Mouse (Mus musculus): ENCODE data around the gene Ccdc33.

Gene Ccdc33

DNA sequence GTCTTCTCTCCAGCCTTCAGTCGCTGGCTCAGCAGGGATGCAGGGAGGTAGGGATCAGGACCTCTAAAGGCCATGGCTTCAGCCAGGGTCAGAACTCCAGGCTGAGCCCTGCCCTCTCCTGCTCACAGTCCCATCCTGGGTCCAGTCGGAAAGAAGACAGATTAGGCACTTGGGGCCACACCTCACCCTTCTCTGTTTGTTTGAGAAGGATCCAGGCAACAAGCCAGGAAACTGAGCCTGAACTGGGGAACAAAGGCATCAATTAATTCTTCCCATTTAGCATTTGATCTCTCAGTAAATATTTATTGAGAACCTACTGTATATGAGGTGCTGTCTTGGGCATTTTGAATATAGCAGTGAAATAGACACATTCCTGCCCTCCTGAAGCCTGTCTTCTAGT is at the start of gene Ccdc33:
Ccdc33 (minus strand) TSS at position 153 of the 400 bp plus-strand sequence.
- DNase-seq (ENCODE audit: low read depth, low spot score), result no peak

DNA sequence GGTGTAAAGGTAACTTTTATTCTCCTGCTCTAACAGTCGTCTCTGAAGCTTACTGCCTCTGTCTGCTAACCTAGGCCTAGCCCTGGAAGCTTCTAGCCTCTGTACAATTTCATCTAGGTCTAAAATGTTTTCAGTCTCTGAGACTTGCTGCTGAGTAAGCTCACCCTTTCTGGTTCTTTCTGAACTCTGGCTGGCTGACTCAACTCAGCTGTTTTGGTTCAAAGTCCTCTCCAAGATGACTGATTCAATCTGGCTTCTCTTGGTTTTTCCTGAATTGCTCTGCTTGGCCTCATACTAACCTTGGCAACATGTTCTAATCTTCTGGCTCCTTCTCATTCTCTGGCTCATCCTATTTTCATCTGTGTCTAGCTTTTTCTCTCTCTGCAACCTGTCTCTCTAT is 47.2 kb upstream of the Ccdc33 start:
- DNase-seq (ENCODE audit: low read depth, low spot score), result no peak

DNA sequence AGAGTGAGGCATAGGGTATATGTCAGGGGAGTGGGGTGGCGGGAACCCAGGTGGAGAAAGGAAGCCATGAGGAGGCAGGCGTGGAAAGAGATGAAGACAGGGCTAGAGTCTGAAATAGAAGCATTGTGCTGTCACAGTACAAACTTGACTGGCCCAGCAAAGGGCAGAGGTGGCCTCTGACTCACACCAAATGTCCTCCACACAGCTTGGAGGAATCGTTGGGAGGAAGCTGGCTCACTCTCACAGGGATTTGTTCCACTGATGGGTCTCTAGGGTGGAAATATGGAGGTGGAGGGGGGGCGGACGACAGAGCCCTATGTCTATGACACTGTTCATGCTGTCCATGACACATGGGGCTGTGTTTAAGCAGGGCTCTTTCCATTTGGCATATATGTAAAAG is 44.5 kb upstream of the Ccdc33 start:
- DNase-seq (ENCODE audit: low read depth, low spot score), result no peak

DNA sequence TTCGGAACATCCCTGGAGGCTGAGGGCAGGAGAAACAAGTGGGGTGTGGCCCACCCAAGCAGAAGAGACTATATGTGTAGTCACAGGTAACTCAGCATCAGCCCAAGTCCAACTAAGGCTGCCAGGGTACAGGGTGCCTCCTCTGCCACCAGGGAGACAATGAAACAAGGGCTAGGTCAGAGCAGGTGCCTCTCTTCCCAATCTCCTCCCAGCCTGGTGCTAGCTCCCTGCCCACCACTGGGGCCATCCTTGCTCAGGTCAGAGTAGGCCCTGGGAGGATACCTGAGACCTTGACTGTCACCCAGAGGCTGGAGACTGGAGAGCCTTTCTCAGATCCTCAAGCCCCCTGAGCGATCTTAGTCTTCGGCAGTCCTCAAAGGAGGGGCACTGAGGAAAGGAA is 43.5 kb upstream of the Ccdc33 start:
- no peak for DNase-seq (ENCODE audit: low read depth, low spot score)

DNA sequence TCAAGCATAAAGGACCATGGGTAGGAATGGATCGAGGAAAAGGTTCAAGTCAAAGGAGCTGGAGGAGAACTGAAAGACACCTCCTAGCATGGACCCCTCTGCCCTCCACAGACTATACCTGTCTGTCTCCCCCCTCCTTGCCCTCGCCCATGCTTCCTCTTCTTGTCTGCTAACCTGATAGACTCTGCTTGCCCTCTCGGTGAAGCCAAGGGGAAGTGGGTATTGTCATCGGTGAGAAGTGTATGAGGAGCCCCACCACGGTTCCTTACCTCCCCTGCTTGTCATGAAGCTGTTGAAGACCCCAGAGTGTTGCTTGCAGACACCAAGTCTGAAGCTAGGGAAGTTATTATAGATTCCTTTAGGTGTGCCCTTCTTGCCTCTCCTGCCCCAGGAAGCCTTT is 41.7 kb upstream of the Ccdc33 start:
- DNase-seq (ENCODE audit: low read depth, low spot score), result no peak

DNA sequence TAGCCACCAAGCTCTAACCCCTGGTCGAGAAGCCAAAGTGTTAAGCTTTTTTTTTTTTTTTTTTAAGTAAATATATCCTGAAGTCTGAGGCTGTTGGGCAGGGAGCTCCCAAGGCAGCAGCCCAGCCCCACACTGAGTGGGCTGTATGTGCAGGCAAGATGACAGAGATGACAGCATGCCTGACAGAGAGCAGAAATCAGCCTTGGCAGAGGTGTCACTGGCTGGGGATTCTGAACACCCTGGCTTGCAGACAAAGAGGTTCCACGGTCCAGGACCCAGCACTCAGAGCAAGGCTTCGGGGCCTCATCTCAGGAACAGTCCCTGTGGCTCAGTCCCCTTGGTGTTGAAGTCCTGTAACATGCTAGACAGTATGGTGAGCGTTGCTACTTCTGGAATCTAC is 41.2 kb upstream of the Ccdc33 start:
- DNase-seq (ENCODE audit: low read depth, low spot score), result no peak

DNA sequence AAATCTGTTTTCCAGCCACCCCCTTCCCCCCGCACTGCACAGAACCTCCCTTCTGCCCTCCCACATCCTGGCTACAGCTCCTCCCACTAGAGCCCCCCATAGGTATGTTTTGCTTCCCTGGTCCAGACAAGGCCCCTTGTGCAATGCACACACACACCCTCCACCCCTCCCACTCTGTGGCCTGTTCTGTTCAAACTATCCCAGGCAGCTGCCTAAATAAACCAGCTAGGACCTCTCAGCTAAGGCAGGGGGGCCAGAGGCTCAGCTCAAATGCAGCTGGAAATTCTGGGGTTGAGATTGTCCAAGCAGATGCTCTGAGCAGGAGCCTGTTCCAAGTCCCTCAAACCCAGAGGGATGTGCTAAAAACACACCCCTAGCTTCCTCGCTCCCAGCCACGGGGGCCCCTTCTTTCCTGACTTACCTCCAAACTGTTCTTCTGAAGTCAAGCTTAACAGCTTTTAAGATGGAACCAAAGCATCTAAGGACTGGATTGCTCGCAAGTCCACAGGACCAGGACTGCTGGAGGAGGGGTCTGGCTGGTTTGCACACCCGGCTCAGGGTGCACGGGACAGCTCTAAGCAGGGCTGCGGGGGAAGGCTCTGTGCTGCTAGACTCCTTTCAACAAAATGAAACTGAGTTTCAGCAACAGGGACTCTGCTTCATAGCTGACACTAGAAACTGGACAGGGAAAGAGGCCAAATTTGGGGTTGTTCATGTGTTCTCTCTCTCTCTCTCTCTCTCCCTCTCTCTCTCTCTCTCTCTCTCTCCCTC is 40.1 kb upstream of the Ccdc33 start:
- DNase-seq (ENCODE audit: low read depth, low spot score), result no peak

DNA sequence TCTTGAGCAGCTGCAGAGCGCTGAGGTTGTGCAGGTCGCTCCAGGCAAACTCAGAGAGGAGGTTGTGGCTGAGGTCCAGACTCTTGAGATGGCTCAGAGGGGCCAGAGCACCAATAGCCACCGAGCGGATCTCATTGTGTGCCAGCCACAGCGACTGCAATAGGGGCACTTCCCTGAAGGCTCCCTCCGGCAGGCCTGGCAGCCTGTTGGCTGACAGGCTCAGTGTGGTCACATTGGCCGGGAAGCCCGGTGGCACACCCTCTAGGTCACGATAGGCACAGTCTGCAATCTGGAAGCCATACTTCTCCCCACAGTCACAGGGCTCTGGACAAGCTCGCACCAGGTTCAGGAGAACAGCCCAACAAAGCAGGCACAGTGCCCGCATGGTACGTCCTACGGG is 39.2 kb upstream of the Ccdc33 start:
- DNase-seq (ENCODE audit: low read depth, low spot score), result no peak

DNA sequence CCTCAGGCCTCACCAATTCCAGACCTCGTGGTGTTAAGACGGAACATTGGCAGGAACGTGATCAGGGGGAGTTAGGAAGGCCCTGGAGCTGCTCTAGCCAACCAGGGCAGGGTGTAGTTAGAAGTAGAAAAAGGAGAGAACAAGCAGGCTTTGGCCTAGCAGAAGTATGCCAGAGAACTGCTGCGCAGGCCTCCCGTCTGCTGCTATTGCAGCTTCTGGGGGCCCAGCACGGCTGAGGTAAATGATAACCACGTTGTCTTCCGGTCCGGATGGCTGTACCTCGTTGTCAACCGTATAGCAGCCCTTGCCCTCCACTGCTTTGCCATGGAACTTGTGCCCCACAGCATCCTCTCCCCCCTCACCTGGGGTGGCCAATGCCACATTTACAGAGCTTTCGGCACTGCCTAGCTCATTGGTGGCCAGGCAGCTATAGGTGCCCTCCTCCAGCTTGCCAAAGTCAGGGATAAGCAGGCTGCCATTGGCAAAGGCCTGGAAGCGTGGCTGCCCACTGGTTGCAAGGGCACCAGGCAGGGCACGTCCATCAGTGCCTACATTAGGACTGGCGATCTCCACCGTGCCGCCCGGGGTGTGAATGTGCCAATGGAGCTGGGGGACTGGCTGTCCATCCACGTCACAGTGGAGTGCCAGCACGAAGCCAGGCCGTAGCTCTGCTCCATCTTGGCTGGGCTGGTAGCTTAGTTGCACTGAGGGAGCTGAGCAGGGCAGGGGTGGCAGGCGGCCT is 38.4 kb upstream of the Ccdc33 start:
- DNase-seq (ENCODE audit: low read depth, low spot score), result no peak

DNA sequence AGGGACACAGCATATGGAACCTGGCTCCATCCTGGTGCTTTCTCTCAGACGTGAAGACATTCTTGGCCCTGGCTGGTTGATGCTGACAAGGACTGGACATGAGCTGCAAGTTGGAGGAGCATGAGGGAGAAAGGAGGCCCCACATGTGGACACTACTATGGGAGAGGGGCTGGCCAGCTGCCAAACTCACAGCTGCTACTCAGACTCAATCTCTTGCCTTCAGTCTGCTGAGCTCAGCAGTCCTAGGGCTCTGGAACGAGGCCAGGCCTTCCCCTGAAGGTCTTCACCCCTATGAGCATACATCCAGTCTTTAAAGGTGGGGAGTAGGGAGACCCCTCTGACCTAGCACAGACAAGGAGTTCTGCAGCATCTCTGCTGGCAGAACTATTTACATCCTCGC is 36.7 kb upstream of the Ccdc33 start:
- DNase-seq (ENCODE audit: low read depth, low spot score), result no peak

DNA sequence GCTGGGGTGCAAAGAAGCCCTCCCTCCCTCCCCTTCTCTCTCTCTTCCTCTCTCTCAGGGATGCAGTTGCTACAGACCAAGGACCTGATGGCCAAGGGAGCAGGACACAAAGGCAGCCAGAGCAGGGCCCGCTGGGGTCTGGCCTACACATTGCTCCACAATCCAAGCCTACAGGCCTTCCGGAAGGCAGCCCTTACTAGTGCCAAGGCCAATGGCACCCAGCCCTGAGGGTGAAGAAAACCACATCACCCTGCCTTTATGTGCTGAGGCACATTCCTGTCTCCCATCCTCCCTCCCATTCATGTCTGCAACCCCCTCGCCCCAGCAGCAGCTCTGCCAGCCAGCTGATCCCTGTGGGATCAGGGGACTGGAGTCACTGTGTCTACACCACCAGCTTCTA is 34.5 kb upstream of the Ccdc33 start:
- DNase-seq (ENCODE audit: low read depth, low spot score), result no peak

DNA sequence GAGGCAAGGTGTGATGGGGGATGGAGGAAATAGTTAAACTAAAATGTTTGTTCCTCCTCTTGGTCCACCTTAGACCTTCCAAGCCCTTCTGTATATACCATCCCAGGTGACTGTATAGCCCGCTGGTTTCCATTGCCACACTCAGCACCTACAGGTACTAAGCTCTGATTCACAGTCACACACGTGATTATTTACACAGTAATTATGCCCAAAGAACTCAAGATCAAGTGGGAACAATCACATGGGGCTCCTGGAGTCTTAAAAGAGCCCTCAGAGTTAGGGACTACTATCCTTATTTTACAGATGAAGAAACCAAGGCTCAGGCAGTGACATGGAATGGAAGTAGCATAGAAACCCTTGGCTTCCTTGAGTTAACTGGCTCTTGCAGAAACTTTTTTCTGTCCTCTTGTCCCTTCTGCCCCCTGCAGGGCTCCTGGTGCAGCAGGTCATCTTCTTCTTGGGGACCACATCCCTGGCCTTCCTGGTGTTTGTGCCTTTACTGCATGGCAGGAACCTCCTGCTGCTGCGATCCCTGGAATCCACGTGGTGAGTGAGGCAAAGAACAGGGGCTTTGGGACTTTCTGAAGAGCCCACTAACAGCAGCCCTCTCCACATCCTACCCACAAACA is 32.2 kb upstream of the Ccdc33 start:
- DNase-seq (ENCODE audit: low read depth, low spot score), result no peak

DNA sequence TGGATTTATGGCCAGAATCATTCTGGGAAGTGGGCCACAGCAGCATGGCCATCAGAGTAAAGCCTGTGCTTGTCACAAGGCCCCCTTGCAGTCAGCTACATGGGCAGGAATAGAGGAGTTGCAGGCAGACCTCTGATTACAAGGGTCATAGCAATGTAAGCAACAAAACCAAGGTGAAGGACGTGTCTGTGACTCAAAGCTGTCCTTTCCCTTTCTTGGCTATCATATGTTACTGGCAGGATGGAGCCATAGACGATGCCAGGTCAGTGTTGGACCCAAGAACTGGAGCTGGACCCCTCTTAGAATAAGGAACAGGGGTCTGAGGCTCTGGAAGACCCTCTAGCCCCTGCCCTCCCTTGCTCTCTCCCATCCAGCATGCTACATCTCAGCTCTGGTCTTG is 30.2 kb upstream of the Ccdc33 start:
- DNase-seq (ENCODE audit: low read depth, low spot score), result no peak

DNA sequence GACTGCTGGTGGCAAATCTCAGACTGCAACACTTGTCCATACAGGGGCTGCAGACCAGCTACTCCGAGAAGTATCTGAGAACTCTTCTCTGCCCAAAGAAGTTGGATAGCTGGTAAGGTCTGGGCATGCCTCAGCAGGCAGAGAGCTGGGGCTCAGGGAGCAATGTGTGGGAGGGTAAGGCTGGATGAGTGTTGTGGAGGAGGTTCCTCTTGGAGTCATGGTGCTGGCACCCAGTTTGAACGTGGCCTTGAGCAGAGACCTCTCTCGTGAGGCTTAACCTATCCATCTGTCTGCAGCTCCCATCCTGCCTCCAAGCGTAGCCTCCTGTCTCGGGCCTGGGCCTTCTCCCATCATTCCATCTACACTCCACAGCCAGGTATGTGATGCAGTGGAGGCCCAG is 26.8 kb upstream of the Ccdc33 start:
- no peak for DNase-seq (ENCODE audit: low read depth, low spot score)

DNA sequence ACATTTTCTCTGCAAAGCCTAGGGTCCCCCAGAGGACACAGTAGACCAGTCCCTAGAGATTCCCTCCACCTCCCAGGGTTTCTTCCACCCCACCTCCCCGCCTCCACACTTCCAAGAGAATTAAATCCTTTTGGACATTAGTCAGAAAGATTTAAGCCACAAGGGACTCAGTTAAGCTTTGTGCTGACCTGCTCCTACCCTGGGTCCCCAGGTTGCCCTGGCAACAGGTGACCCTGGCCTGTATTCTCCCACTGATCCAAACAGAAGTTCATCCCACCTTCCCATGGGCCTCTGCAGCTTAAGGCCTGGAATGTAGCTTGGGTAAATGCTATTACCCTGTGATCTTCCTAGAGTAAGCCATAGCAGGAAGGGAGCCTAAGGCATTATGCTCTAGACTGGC is 26.0 kb upstream of the Ccdc33 start:
- no peak for DNase-seq (ENCODE audit: low read depth, low spot score)

DNA sequence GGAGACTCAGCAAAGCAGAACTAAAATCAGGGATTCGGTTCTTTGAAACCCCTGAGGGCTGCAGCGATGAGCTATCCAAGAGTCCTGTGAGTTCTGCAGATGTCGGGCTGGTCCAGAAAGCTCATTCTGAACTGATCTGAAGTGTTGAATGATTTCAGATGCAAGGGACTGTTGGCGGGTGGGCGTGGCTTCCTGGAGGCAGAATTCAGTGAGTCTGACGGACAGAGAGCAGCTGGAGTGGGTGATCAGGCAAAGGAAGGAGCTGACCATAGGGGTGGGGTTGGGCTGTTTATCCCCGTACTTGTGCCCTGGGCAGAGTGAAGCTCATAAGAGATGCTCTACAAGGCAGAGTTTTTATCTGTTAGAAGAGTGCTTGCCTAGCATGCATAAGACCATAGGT is 24.8 kb upstream of the Ccdc33 start:
- no peak for DNase-seq (ENCODE audit: low read depth, low spot score)

DNA sequence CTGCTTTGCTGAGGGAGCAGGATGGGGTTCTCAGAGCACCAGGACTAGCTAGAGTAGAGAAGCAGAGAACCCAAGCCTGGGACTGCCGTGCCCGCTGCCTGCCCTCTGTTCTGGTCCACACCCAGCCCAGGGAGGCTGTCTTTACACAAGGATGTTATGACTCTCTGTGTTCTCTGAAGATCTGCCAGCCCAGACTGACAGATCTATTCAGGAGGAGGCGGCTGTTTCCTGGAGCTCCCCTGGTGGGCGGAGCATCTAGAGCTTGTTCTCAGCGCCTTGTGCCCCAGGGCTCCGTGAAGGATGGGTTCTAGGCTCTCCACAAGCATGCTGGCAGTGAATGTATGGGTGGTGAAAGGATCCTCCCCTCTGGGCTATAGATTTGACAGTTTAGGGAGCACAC is 21.3 kb upstream of the Ccdc33 start:
- DNase-seq (ENCODE audit: low read depth, low spot score), result no peak

DNA sequence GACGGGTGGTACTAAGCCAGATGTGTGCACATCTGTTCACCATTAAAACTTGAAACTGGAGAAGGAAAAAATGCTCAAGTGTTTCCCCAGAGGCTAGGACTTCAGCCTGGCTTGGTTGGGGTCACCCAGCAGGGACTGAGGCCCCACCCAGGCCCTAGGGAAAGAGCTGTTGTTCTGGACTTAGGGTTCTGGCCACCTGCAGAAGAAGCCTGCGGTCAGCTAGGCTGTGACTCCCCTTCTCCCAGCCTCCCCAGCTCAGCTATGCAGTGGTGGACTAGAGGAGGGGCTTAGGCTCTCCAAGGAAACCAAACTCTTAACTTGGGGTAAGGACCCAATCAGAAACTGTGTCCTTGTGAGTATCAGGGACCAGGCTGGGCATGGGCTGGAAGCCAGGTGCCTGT is 17.3 kb upstream of the Ccdc33 start:
- no peak for DNase-seq (ENCODE audit: low read depth, low spot score)

DNA sequence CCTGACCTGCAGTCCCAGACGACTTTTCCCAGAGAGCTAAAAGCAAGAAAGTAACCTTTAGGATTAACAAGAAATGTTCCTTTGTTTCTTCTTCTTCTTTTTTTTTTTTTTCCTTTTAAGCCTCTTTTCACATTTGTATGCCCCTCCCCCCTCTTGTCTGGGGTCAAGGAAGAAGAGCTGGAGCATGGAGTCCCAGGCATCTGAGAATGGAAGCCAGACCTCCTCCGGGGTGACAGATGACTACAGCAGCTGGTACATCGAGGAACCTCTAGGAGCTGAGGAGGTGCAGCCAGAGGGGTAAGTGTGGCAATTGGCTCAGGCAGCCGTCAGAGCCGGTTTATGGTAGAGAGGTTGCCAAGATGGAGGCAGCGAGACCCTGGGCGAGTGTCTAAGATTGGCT is 16.3 kb upstream of the Ccdc33 start:
- DNase-seq (ENCODE audit: low read depth, low spot score), result no peak

DNA sequence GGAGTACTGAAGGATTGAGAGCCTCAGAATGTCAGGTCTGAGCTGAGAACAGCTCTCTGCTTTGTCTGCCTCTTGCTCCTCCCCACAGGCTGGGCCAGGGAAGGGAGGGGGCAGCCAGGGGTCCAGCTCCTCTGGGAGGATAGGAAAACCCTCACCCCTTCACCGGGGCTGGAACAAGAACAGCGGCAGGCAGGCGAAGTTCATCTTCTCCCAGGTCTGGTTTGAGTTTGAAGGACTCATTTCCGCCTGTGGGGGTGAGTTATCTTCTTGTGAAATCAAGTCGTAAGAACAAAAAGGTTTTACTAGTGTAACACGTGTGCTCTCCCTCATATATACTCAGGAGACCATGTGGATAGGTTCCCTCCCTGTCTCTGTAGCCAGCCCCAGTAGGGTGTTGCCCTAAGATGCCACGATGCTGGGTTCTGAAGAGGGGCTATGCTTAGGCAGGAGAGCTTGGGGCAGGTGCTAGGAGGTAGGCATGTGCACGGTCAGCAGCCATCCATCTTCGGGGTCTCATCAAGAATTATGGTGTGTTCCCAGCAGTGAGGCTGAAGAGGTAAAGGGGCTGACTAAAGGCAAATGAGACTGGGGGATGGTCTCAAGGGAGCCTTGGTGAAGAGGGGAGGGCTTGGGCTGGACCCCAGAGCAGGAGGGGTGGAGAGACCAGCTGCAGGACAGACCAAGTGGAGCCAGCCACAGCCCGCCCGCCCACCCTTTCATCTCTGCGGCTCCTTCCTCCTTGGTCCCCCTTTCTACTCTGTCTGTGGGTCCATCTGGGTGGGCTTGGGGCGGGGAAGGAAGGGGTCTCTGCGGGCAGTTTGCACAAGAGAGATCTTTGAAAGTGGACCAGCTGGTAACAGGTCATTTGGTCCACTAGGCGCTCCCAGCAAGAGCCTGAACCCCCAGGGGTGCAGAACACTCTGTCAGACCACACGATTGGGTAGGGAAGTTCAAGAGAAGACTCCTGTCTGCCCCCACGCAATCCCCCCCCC is 15.6 kb upstream of the Ccdc33 start:
- DNase-seq (ENCODE audit: low read depth, low spot score), result no peak

DNA sequence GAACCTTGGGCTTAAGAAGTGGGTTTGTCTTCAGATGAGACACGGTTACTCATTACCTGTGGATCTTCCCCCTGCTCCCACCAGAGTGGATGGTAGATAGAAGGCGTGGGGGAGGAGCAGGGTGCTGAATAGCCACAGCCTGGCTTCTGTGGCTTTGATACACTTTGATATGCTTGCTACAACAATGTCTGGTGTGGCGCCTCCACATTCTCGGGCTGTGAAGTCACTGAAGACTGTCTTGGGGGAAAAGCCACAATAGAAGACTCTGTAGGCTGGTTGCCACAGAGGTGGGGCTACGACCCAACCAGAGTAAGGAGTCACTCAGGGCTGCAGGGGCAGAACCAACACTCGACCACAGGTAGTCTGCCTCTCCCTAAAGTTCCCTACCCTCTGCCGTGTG is 13.1 kb upstream of the Ccdc33 start:
- DNase-seq (ENCODE audit: low read depth, low spot score), result no peak

DNA sequence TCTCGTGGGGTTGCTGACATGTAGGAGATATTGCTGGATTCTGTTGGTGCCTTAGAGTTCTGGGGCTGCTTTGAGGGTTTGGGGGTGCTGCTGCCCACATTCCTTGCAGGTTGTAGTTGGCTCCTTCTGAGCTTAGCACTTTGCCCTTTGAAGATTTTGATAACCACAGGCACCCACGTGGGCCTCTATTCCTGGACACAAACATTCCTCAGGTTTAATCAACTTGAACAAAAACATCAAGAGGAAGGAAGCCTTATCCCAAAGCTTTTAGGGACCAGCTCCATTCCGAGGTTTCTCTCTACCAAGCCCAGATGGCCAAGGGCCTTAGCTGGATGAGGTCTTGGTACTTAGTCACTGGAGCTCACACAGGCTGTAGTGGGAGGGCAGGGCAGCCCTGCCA is 12.3 kb upstream of the Ccdc33 start:
- DNase-seq (ENCODE audit: low read depth, low spot score), result no peak
